Mouse (Mus musculus): ENCODE measurements around the gene Atg101. TPM values are rescaled to one million over a fixed set of nuclear protein-coding genes. Genes with fewer than 3 reads are reported as not detected.
"Not testable (repeated sequence)": the region's sequence is repeated elsewhere in the genome, so short reads cannot be mapped to it uniquely, and the experiment has no call there.

Atg101 gene
- polyA plus RNA-seq, 1 experiment: 61.3 TPM

DNA sequence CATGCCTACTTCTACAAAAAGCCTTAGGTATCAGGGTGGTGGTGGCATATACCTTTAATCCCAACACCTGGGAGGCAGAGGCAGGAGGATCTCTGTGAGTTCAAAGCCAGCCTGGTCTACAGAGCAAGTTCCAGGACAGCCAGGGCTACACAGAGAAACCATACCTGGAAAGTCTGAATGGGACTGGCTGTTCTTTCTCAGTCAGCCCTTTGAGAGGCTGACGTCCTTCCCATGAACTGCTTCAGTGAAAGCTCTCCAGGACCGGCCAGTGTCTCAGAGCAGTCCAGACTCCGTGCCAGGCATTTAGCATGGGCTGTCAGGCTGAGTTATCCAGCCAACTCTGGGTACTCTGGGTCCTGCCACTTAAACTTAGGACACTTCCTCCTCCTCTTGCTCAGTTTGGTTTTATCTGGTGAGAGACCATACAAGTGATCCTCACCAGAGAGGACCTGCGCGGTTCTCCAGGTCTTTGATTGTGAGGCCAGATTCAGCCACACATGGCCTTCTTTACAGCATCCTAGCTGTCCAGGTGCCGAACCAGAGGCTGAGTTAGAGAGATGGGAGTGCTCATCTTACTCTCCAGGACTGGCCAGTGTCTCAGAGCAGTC lies 36.0 kb downstream of the Atg101 start:
- H3K79me3 ChIP-seq (ENCODE audit: low read depth): no peaks in the 10 kb centered on the region
- TF ChIP-seq FOSL1 (IDR thresholded peaks at IDR 0.05; ENCODE audit: insufficient read depth, low read length, poor library complexity, severe bottlenecking) (no peak), USF1 (IDR thresholded peaks at IDR 0.05; ENCODE audit: low read depth) (no peak), CTCF (IDR thresholded peaks at IDR 0.05; ENCODE audit: control insufficient read depth, insufficient read depth, insufficient read length) (no peak), CEBPB (IDR thresholded peaks at IDR 0.05; ENCODE audit: low read depth) (no peak), MAX (IDR thresholded peaks at IDR 0.05) (no peak), MYOD1 (IDR thresholded peaks at IDR 0.05; ENCODE audit: control insufficient read depth, insufficient read length, low read depth) (no peak), MYOG (IDR thresholded peaks at IDR 0.05; ENCODE audit: control insufficient read depth, extremely low read depth, insufficient read length) (no peak)
- H3K4me3 ChIP-seq (ENCODE audit: insufficient read depth, poor library complexity, severe bottlenecking): no peak overlapping the region
- no peaks in the 10 kb centered on the region for H3K27me3 ChIP-seq (ENCODE audit: control insufficient read depth, insufficient read depth, insufficient read length)
- H3K36me3 ChIP-seq (ENCODE audit: control insufficient read depth, insufficient read depth): no peaks in the 10 kb centered on the region
- H3K79me2 ChIP-seq (ENCODE audit: control insufficient read depth, insufficient read depth): no peaks in the 10 kb centered on the region
- peak overlapping the region; percentile 28 for H3ac ChIP-seq (ENCODE audit: control insufficient read depth, insufficient read length, low read depth)

DNA sequence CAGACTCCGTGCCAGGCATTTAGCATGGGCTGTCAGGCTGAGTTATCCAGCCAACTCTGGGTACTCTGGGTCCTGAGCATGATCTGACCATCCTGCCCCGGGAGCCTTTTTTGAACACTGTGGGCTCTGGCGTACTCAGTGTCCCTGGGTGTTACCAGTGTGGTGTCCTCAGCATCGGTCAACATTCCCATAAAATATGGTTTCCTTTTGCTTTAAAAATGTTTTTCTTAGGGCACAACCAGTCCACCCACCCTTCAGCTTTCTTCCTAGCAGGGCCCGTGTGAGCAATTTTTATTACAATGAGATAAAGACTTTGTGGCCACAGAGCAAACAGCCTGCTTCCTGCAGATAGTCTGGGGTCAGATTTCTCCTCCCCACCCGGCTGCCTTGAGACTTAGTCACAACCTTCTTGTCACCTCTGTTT lies 36.6 kb downstream of the Atg101 start:
- Histone ChIP-seq H3K79me3 (ENCODE audit: low read depth) (no peaks in the 10 kb centered on the region), H3ac (ENCODE audit: control insufficient read depth, insufficient read length, low read depth) (no peak overlapping the region), H3K27me3 (ENCODE audit: control insufficient read depth, insufficient read depth, insufficient read length) (no peaks in the 10 kb centered on the region), H3K79me2 (ENCODE audit: control insufficient read depth, insufficient read depth) (no peaks in the 10 kb centered on the region), H3K36me3 (ENCODE audit: control insufficient read depth, insufficient read depth) (no peaks in the 10 kb centered on the region), H3K4me3 (ENCODE audit: insufficient read depth, poor library complexity, severe bottlenecking) (no peak overlapping the region)
- TF ChIP-seq FOSL1 (IDR thresholded peaks at IDR 0.05; ENCODE audit: insufficient read depth, low read length, poor library complexity, severe bottlenecking) (no peak), USF1 (IDR thresholded peaks at IDR 0.05; ENCODE audit: low read depth) (no peak), MYOG (IDR thresholded peaks at IDR 0.05; ENCODE audit: control insufficient read depth, extremely low read depth, insufficient read length) (no peak), CEBPB (IDR thresholded peaks at IDR 0.05; ENCODE audit: low read depth) (no peak), MYOD1 (IDR thresholded peaks at IDR 0.05; ENCODE audit: control insufficient read depth, insufficient read length, low read depth) (peak; percentile 40), CTCF (IDR thresholded peaks at IDR 0.05; ENCODE audit: control insufficient read depth, insufficient read depth, insufficient read length) (no peak), MAX (IDR thresholded peaks at IDR 0.05) (peak; percentile 82)

DNA sequence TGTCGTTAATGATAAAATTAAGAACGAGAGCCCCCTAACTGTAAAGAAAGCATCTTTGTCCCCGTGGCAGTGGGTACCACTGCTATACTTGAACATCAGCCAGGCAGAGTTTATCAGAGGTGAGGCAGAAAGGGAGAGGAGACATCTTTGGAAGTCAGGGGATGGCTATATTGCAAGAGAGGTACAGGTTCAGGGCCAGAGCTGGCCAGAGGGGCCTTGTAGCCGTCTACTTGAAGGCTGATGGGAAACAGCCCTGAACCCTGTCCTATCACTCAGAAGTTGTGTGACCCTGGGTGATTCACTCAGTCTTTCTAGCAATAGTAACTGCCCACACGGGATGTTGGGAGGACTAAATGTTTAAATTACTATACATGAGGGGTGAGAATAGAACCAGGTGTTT lies 37.1 kb downstream of the Atg101 start:
- TF ChIP-seq CEBPB (IDR thresholded peaks at IDR 0.05; ENCODE audit: low read depth) (no peak), USF1 (IDR thresholded peaks at IDR 0.05; ENCODE audit: low read depth) (no peak), MYOD1 (IDR thresholded peaks at IDR 0.05; ENCODE audit: control insufficient read depth, insufficient read length, low read depth) (no peak), CTCF (IDR thresholded peaks at IDR 0.05; ENCODE audit: control insufficient read depth, insufficient read depth, insufficient read length) (no peak), MAX (IDR thresholded peaks at IDR 0.05) (no peak)
- no peaks in the 10 kb centered on the region for H3K27me3 ChIP-seq (ENCODE audit: control insufficient read depth, insufficient read depth, insufficient read length)

DNA sequence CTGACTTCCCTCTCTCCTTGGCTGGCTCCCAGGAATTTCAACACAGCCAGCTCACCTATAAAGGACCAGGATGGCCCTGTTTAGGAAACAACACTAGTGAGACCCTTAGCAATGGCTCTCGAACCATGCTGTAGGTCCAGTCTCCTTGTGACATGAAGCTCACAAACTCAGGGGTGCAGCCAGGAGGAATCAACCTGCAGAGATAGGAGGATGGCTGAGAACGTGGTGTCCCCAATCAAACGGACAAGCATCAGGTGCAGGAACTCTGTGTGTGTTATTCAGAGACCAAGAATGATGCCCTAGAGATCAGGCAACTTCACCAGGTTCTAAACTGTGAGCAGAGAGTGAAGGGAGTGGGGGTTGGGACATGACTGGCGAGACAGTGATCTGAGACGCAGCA lies 38.0 kb downstream of the Atg101 start:
- no peaks in the 10 kb centered on the region for H3K79me3 ChIP-seq (ENCODE audit: low read depth)
- TF ChIP-seq MYOD1 (IDR thresholded peaks at IDR 0.05; ENCODE audit: control insufficient read depth, insufficient read length, low read depth) (no peak), MYOG (IDR thresholded peaks at IDR 0.05; ENCODE audit: control insufficient read depth, extremely low read depth, insufficient read length) (no peak), CTCF (IDR thresholded peaks at IDR 0.05; ENCODE audit: control insufficient read depth, insufficient read depth, insufficient read length) (no peak), USF1 (IDR thresholded peaks at IDR 0.05; ENCODE audit: low read depth) (no peak), CEBPB (IDR thresholded peaks at IDR 0.05; ENCODE audit: low read depth) (no peak), MAX (IDR thresholded peaks at IDR 0.05) (no peak)
- no peak overlapping the region for H3ac ChIP-seq (ENCODE audit: control insufficient read depth, insufficient read length, low read depth)
- no peaks in the 10 kb centered on the region for H3K36me3 ChIP-seq (ENCODE audit: control insufficient read depth, insufficient read depth)
- no peak overlapping the region for H3K4me3 ChIP-seq (ENCODE audit: insufficient read depth, poor library complexity, severe bottlenecking)
- H3K27me3 ChIP-seq (ENCODE audit: control insufficient read depth, insufficient read depth, insufficient read length): no peaks in the 10 kb centered on the region
- H3K79me2 ChIP-seq (ENCODE audit: control insufficient read depth, insufficient read depth): no peaks in the 10 kb centered on the region

More for the DNA sequence above, 37.1 kb downstream of the Atg101 start:
- Histone ChIP-seq H3K4me3 (ENCODE audit: insufficient read depth, poor library complexity, severe bottlenecking) (no peak overlapping the region), H3K36me3 (ENCODE audit: control insufficient read depth, insufficient read depth) (no peaks in the 10 kb centered on the region), H3K79me2 (ENCODE audit: control insufficient read depth, insufficient read depth) (no peaks in the 10 kb centered on the region), H3K79me3 (ENCODE audit: low read depth) (no peaks in the 10 kb centered on the region), H3ac (ENCODE audit: control insufficient read depth, insufficient read length, low read depth) (peak overlapping the region; percentile 26)

DNA sequence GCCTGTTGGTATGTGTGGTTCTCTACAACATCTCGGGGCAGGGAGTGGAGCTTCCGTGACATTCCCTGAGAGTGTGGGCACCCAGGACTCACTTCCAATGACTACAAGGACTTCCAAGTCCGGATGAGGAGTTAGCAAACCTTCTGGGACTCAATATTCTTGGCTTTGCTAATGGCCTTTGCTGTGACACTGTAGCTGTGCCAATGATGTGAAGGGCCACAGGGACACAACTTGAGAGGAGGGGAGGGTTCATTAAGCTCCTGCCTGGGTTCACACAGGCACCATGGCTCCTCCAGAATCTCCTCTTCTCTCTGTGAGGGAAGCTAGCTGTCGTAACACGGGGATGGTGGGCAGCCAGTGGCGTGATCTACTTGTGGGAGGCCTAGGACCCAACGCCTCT lies 38.6 kb downstream of the Atg101 start:
- TF ChIP-seq FOSL1 (IDR thresholded peaks at IDR 0.05; ENCODE audit: insufficient read depth, low read length, poor library complexity, severe bottlenecking) (no peak), USF1 (IDR thresholded peaks at IDR 0.05; ENCODE audit: low read depth) (no peak)

DNA sequence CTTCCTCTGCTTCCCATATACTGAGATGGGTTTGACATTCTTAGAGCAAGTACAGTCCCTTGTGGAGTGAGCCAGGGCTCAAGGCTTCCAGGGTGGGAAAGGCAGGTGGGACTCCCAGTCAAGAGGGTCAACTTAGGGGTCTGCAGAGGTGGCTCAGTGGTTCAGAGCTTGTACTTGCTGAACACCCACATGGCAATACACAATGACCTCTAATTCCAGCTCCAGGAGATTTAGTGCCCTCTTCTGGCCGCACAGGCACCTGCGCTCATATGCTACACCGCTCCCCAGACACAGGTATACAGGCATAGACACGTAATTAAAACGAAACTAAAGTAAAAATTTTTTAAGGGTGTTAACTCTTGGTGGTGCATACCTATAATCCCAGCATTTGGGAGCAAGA lies 39.4 kb downstream of the Atg101 start:
- H3K36me3 ChIP-seq (ENCODE audit: control insufficient read depth, insufficient read depth): no peaks in the 10 kb centered on the region
- H3K79me3 ChIP-seq (ENCODE audit: low read depth): no peaks in the 10 kb centered on the region
- H3K4me3 ChIP-seq (ENCODE audit: insufficient read depth, poor library complexity, severe bottlenecking): no peak overlapping the region

More for the DNA sequence above, 38.6 kb downstream of the Atg101 start:
- Histone ChIP-seq H3K27me3 (ENCODE audit: control insufficient read depth, insufficient read depth, insufficient read length) (no peaks in the 10 kb centered on the region), H3K4me3 (ENCODE audit: insufficient read depth, poor library complexity, severe bottlenecking) (no peak overlapping the region), H3ac (ENCODE audit: control insufficient read depth, insufficient read length, low read depth) (no peak overlapping the region), H3K36me3 (ENCODE audit: control insufficient read depth, insufficient read depth) (no peaks in the 10 kb centered on the region), H3K79me3 (ENCODE audit: low read depth) (no peaks in the 10 kb centered on the region), H3K79me2 (ENCODE audit: control insufficient read depth, insufficient read depth) (no peaks in the 10 kb centered on the region)

DNA sequence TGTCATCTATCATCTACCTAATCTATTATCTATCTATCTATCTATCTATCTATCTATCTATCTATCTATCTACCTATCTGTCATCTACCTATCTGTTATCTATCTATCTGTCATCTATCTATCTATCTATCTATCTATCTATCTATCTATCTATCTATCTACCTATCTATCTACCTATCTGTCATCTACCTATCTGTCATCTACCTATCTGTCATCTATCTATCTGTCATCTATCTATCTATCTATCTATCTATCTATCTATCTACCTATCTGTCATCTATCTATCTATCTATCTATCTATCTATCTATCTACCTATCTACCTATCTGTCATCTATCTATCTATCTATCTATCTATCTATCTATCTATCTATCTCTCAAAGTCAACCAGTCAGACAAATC lies 40.3 kb downstream of the Atg101 start:
- H3ac ChIP-seq (ENCODE audit: control insufficient read depth, insufficient read length, low read depth); H3K79me3 ChIP-seq (ENCODE audit: low read depth): not testable (repeated sequence)

More for the DNA sequence above, 39.4 kb downstream of the Atg101 start:
- Histone ChIP-seq H3ac (ENCODE audit: control insufficient read depth, insufficient read length, low read depth) (no peak overlapping the region), H3K27me3 (ENCODE audit: control insufficient read depth, insufficient read depth, insufficient read length) (no peaks in the 10 kb centered on the region), H3K79me2 (ENCODE audit: control insufficient read depth, insufficient read depth) (no peaks in the 10 kb centered on the region)
- TF ChIP-seq MYOG (IDR thresholded peaks at IDR 0.05; ENCODE audit: control insufficient read depth, extremely low read depth, insufficient read length) (no peak), CTCF (IDR thresholded peaks at IDR 0.05; ENCODE audit: control insufficient read depth, insufficient read depth, insufficient read length) (no peak), CEBPB (IDR thresholded peaks at IDR 0.05; ENCODE audit: low read depth) (no peak), FOSL1 (IDR thresholded peaks at IDR 0.05; ENCODE audit: insufficient read depth, low read length, poor library complexity, severe bottlenecking) (no peak), MAX (IDR thresholded peaks at IDR 0.05) (no peak), MYOD1 (IDR thresholded peaks at IDR 0.05; ENCODE audit: control insufficient read depth, insufficient read length, low read depth) (no peak), USF1 (IDR thresholded peaks at IDR 0.05; ENCODE audit: low read depth) (no peak)

More for the DNA sequence above, 40.3 kb downstream of the Atg101 start:
- H3K27me3 ChIP-seq (ENCODE audit: control insufficient read depth, insufficient read depth, insufficient read length); H3K36me3 ChIP-seq (ENCODE audit: control insufficient read depth, insufficient read depth); H3K4me3 ChIP-seq (ENCODE audit: insufficient read depth, poor library complexity, severe bottlenecking); H3K79me2 ChIP-seq (ENCODE audit: control insufficient read depth, insufficient read depth): not testable (repeated sequence)
